Mouse (Mus musculus): ENCODE results near the gene Slc5a10. TPM values are rescaled to one million over a fixed set of nuclear protein-coding genes. Genes with fewer than 3 reads are reported as not detected.

Gene Slc5a10
- polyA plus RNA-seq, 1 experiment from 2014 or later = 0.11 TPM

GRCm38 (mm10) chr11:61658360-61658922, 62.2 kb downstream of the Slc5a10 start:
- Histone ChIP-seq H3K27ac (ENCODE audit: low read length) (no peak overlapping the region), H3K36me3 (ENCODE audit: control insufficient read depth, insufficient read depth) (no peaks in the 10 kb centered on the region), H3K4me1 (ENCODE audit: control insufficient read depth, insufficient read depth, low read length) (peaks cover 3% of the 10 kb centered on the region), H3K27me3 (ENCODE audit: control insufficient read depth, insufficient read depth, low read length) (no peaks in the 10 kb centered on the region), H3K4me2 (ENCODE audit: low read depth, low read length) (no peak overlapping the region), H3K9ac (ENCODE audit: low read length) (no peak overlapping the region), H3K4me3 (ENCODE audit: low read length) (no peak overlapping the region), H3K9me3 (replicated peaks; ENCODE audit: control insufficient read depth, low read length) (no peaks in the 10 kb centered on the region)
- WGBS = 85% methylated on average over 3 of the region's 3 CpGs
- no peak for ATAC-seq (replicated peaks; ENCODE audit: extremely low read depth, insufficient read depth, low FRiP score)

- no peaks in the 10 kb centered on the region for H3K9me3 ChIP-seq (replicated peaks; ENCODE audit: control insufficient read depth, low read length)
- no peak overlapping the region for H3K4me2 ChIP-seq (ENCODE audit: low read depth, low read length)
- no peak for ATAC-seq (replicated peaks; ENCODE audit: extremely low read depth, insufficient read depth, low FRiP score)
- H3K4me3 ChIP-seq (ENCODE audit: low read length) = no peak overlapping the region
- WGBS = 59% methylated on average over 2 of the region's 2 CpGs
- no peak overlapping the region for H3K27ac ChIP-seq (ENCODE audit: low read length)
- no peaks in the 10 kb centered on the region for H3K36me3 ChIP-seq (ENCODE audit: control insufficient read depth, insufficient read depth)
- H3K27me3 ChIP-seq (ENCODE audit: control insufficient read depth, insufficient read depth, low read length) = no peaks in the 10 kb centered on the region
- H3K4me1 ChIP-seq (ENCODE audit: control insufficient read depth, insufficient read depth, low read length) = peaks cover 3% of the 10 kb centered on the region
- H3K9ac ChIP-seq (ENCODE audit: low read length) = no peak overlapping the region
These were observed 63.2 kb downstream of the Slc5a10 start for GRCm38 (mm10) chr11:61657432-61657831.

GRCm38 (mm10) chr11:61656148-61656850, 64.3 kb downstream of the Slc5a10 start:
- H3K4me2 ChIP-seq (ENCODE audit: low read depth, low read length) = no peak overlapping the region
- peaks cover 3% of the 10 kb centered on the region for H3K4me1 ChIP-seq (ENCODE audit: control insufficient read depth, insufficient read depth, low read length)
- H3K4me3 ChIP-seq (ENCODE audit: low read length) = no peak overlapping the region
- H3K9me3 ChIP-seq (replicated peaks; ENCODE audit: control insufficient read depth, low read length) = no peaks in the 10 kb centered on the region
- no peaks in the 10 kb centered on the region for H3K36me3 ChIP-seq (ENCODE audit: control insufficient read depth, insufficient read depth)
- no peak for ATAC-seq (replicated peaks; ENCODE audit: extremely low read depth, insufficient read depth, low FRiP score)
- no peak overlapping the region for H3K27ac ChIP-seq (ENCODE audit: low read length)
- no peaks in the 10 kb centered on the region for H3K27me3 ChIP-seq (ENCODE audit: control insufficient read depth, insufficient read depth, low read length)
- 74% methylated on average over 6 of the region's 6 CpGs for WGBS
- H3K9ac ChIP-seq (ENCODE audit: low read length) = no peak overlapping the region

GRCm38 (mm10) chr11:61655649-61656048, 65.0 kb downstream of the Slc5a10 start:
- Histone ChIP-seq H3K9ac (ENCODE audit: low read length) (no peak overlapping the region), H3K4me1 (ENCODE audit: control insufficient read depth, insufficient read depth, low read length) (peaks cover 3% of the 10 kb centered on the region), H3K4me2 (ENCODE audit: low read depth, low read length) (no peak overlapping the region), H3K4me3 (ENCODE audit: low read length) (no peak overlapping the region), H3K36me3 (ENCODE audit: control insufficient read depth, insufficient read depth) (no peaks in the 10 kb centered on the region), H3K27me3 (ENCODE audit: control insufficient read depth, insufficient read depth, low read length) (no peaks in the 10 kb centered on the region), H3K9me3 (replicated peaks; ENCODE audit: control insufficient read depth, low read length) (no peaks in the 10 kb centered on the region), H3K27ac (ENCODE audit: low read length) (no peak overlapping the region)
- no peak for ATAC-seq (replicated peaks; ENCODE audit: extremely low read depth, insufficient read depth, low FRiP score)
- WGBS = 68% methylated on average over 4 of the region's 4 CpGs

- no peak overlapping the region for H3K4me3 ChIP-seq (ENCODE audit: low read length)
- no peaks in the 10 kb centered on the region for H3K27me3 ChIP-seq (ENCODE audit: control insufficient read depth, insufficient read depth, low read length)
- H3K4me2 ChIP-seq (ENCODE audit: low read depth, low read length) = peak overlapping the region; percentile 45
- H3K36me3 ChIP-seq (ENCODE audit: control insufficient read depth, insufficient read depth) = no peaks in the 10 kb centered on the region
- WGBS = 87% methylated on average over 4 of the region's 4 CpGs
- peaks cover 3% of the 10 kb centered on the region for H3K4me1 ChIP-seq (ENCODE audit: control insufficient read depth, insufficient read depth, low read length)
- H3K9me3 ChIP-seq (replicated peaks; ENCODE audit: control insufficient read depth, low read length) = no peaks in the 10 kb centered on the region
- no peak overlapping the region for H3K9ac ChIP-seq (ENCODE audit: low read length)
- no peak overlapping the region for H3K27ac ChIP-seq (ENCODE audit: low read length)
- ATAC-seq (replicated peaks; ENCODE audit: extremely low read depth, insufficient read depth, low FRiP score) = no peak
These were observed 65.8 kb downstream of the Slc5a10 start for GRCm38 (mm10) chr11:61654786-61655311.

GRCm38 (mm10) chr11:61653568-61653967, 67.1 kb downstream of the Slc5a10 start:
- Histone ChIP-seq H3K9me3 (replicated peaks; ENCODE audit: control insufficient read depth, low read length) (no peaks in the 10 kb centered on the region), H3K27me3 (ENCODE audit: control insufficient read depth, insufficient read depth, low read length) (no peaks in the 10 kb centered on the region), H3K9ac (ENCODE audit: low read length) (peak overlapping the region; percentile 42; the same call in 1 of the 2 replicates), H3K4me1 (ENCODE audit: control insufficient read depth, insufficient read depth, low read length) (no peaks in the 10 kb centered on the region), H3K36me3 (ENCODE audit: control insufficient read depth, insufficient read depth) (no peaks in the 10 kb centered on the region), H3K4me3 (ENCODE audit: low read length) (peak overlapping the region; percentile 45), H3K4me2 (ENCODE audit: low read depth, low read length) (peak overlapping the region; percentile 45), H3K27ac (ENCODE audit: low read length) (no peak overlapping the region)
- ATAC-seq (replicated peaks; ENCODE audit: extremely low read depth, insufficient read depth, low FRiP score) = no peak
- WGBS = 57% methylated on average over 2 of the region's 2 CpGs

- ATAC-seq (replicated peaks; ENCODE audit: extremely low read depth, insufficient read depth, low FRiP score) = peak; percentile 73
- Histone ChIP-seq H3K9me3 (replicated peaks; ENCODE audit: control insufficient read depth, low read length) (no peaks in the 10 kb centered on the region), H3K27ac (ENCODE audit: low read length) (no peak within 1 kb of the TSS; the same call in none of the 2 replicates), H3K4me1 (ENCODE audit: control insufficient read depth, insufficient read depth, low read length) (no peaks in the 10 kb centered on the region; the same call in 1 of the 2 replicates), H3K27me3 (ENCODE audit: control insufficient read depth, insufficient read depth, low read length) (no peaks in the 10 kb centered on the region), H3K4me3 (ENCODE audit: low read length) (peak within 1 kb of the TSS; percentile 45), H3K9ac (ENCODE audit: low read length) (peak within 1 kb of the TSS; percentile 42; the same call in 1 of the 2 replicates), H3K36me3 (ENCODE audit: control insufficient read depth, insufficient read depth) (no peaks in the 10 kb centered on the region), H3K4me2 (ENCODE audit: low read depth, low read length) (peak within 1 kb of the TSS; percentile 45)
- WGBS = 45% methylated on average over 10 of the region's 10 CpGs
These were observed 67.8 kb downstream of the Slc5a10 start, which contains the start of gene Grap for GRCm38 (mm10) chr11:61652686-61653447. Gene Grap (plus strand): TSS chr11:61653265.

- 84% methylated on average over 5 of the region's 5 CpGs for WGBS
These were observed 68.4 kb downstream of the Slc5a10 start for GRCm38 (mm10) chr11:61652216-61652615.

More at GRCm38 (mm10) chr11:61652216-61652615, 68.4 kb downstream of the Slc5a10 start:
- Histone ChIP-seq H3K27me3 (ENCODE audit: control insufficient read depth, insufficient read depth, low read length) (no peaks in the 10 kb centered on the region), H3K36me3 (ENCODE audit: control insufficient read depth, insufficient read depth) (no peaks in the 10 kb centered on the region), H3K4me2 (ENCODE audit: low read depth, low read length) (no peak overlapping the region), H3K9me3 (replicated peaks; ENCODE audit: control insufficient read depth, low read length) (no peaks in the 10 kb centered on the region), H3K9ac (ENCODE audit: low read length) (no peak overlapping the region), H3K27ac (ENCODE audit: low read length) (no peak overlapping the region), H3K4me1 (ENCODE audit: control insufficient read depth, insufficient read depth, low read length) (no peaks in the 10 kb centered on the region; the same call in 1 of the 2 replicates), H3K4me3 (ENCODE audit: low read length) (no peak overlapping the region)
- ATAC-seq (replicated peaks; ENCODE audit: extremely low read depth, insufficient read depth, low FRiP score) = no peak

Measured in heart, embryonic 16.5 days (tissue).